Mouse (Mus musculus) C2C12 (cell line): ENCODE data around the gene Gata1. TPM values are rescaled to one million over a fixed set of nuclear protein-coding genes. Genes with fewer than 3 reads are reported as not detected.

Source experiments
- H3K27me3 ChIP-seq: one replicate; pipeline ENCODE4 v1.6.1; 2011; ENCODE audit not compliant: control insufficient read depth, insufficient read depth, insufficient read length
- H3K36me3 ChIP-seq: one replicate; pipeline ENCODE4 v1.6.1; 2011; ENCODE audit not compliant: control insufficient read depth, insufficient read depth
- H3K4me3 ChIP-seq: one replicate; pipeline ENCODE4 v1.5.1; 2011; ENCODE audit warnings: mild to moderate bottlenecking, control low read depth; ENCODE audit not compliant: poor library complexity, insufficient read depth, severe bottlenecking
- H3K79me2 ChIP-seq: one replicate; pipeline ENCODE4 v1.6.1; 2011; ENCODE audit not compliant: control insufficient read depth, insufficient read depth
- H3K79me3 ChIP-seq: one replicate; pipeline ENCODE4 v1.6.1; 2011; ENCODE audit warnings: low read depth, control low read depth
- H3ac ChIP-seq: one replicate; pipeline ENCODE3; 2011; ENCODE audit warnings: low read depth; ENCODE audit not compliant: control insufficient read depth, insufficient read length
- CEBPB ChIP-seq: IDR thresholded peaks from one replicate; pipeline ENCODE4 v1.6.1; 2011; ENCODE audit warnings: low read depth, mild to moderate bottlenecking, control low read depth, moderate library complexity
- CTCF ChIP-seq: IDR thresholded peaks from one replicate; pipeline ENCODE4 v1.5.1; 2011; ENCODE audit not compliant: control insufficient read depth, insufficient read depth, insufficient read length
- FOSL1 ChIP-seq: IDR thresholded peaks from one replicate; pipeline ENCODE4 v1.8.0; 2011; ENCODE audit warnings: mild to moderate bottlenecking, low read length; ENCODE audit not compliant: poor library complexity, insufficient read depth, severe bottlenecking
- MAX ChIP-seq: IDR thresholded peaks from one replicate; pipeline ENCODE4 v1.6.1; 2011; ENCODE audit warnings: mild to moderate bottlenecking, control low read depth
- MYOD1 ChIP-seq: IDR thresholded peaks from one replicate; pipeline ENCODE4 v1.6.1; 2011; ENCODE audit warnings: low read depth; ENCODE audit not compliant: control insufficient read depth, insufficient read length
- MYOG ChIP-seq: IDR thresholded peaks from one replicate; pipeline ENCODE4 v1.6.1; 2011; ENCODE audit not compliant: control insufficient read depth, insufficient read length; ENCODE audit errors: extremely low read depth
- USF1 ChIP-seq: IDR thresholded peaks from one replicate; pipeline ENCODE4 v1.6.1; 2011; ENCODE audit warnings: low read depth, mild to moderate bottlenecking, control low read depth, moderate library complexity
- polyA plus RNA-seq: library from polyadenylated mRNA; unstranded; fragments of >200 nt; fragmentation: generic; extraction: Trizol; gene quantifications from one replicate; pipeline ENCODE4 v1.2.1, GENCODE M21; 2012; ENCODE audit warnings: missing spikeins

The Gata1 gene
- polyA plus RNA-seq, 1 experiment = 0.02 TPM

DNA sequence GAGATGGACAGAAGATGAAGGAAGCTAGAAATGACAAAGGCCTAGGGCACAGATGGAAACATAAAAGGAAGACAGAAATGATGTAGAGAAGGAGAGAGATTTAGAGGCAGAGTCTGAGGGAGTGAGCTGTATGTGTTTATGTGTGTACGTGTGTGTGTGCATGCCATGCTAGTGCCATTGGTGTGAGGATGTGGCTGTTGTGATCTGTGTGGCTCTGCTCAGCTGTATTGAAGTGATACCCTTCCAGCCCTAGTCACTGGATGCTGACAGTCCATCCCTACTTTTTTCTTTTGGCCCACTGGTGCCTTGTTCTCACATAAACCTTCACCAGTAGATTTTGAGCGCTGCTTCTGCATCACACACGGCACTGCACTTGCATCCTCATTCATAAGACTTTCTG lies 9.0 kb downstream of the Gata1 start:
- H3K27me3 ChIP-seq = no peaks in the 10 kb centered on the region
- H3K36me3 ChIP-seq = no peaks in the 10 kb centered on the region
- no peaks in the 10 kb centered on the region for H3K79me3 ChIP-seq
- no peaks in the 10 kb centered on the region for H3K79me2 ChIP-seq
- H3ac ChIP-seq = no peak overlapping the region
- TF ChIP-seq MAX = no peak
- H3K4me3 ChIP-seq = no peak overlapping the region

DNA sequence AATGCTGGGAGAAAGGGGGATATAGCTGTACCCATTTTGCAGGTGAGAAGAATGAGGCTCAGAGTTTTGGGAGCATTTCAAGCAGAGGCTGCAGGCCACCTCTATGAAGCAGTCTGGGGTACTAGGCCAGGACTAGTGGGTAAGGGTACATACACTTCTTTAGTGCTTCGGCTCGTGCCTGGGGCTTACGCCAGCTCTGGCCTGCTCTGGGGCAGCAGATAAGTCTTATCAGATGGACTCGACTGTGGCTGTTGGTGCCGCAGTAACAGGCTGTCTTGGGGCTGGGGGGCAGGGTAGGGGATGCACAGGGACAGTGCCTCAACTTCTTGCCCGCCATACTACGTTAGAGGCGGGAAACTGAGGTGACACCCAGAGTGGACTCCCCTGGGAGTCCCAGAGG lies 9.6 kb downstream of the Gata1 start:
- Histone ChIP-seq H3ac (no peak overlapping the region), H3K79me2 (no peaks in the 10 kb centered on the region), H3K27me3 (no peaks in the 10 kb centered on the region), H3K36me3 (no peaks in the 10 kb centered on the region), H3K4me3 (no peak overlapping the region), H3K79me3 (no peaks in the 10 kb centered on the region)
- no peak for TF ChIP-seq CTCF
- no peak for TF ChIP-seq MYOD1
- TF ChIP-seq FOSL1 = no peak
- no peak for TF ChIP-seq MAX

DNA sequence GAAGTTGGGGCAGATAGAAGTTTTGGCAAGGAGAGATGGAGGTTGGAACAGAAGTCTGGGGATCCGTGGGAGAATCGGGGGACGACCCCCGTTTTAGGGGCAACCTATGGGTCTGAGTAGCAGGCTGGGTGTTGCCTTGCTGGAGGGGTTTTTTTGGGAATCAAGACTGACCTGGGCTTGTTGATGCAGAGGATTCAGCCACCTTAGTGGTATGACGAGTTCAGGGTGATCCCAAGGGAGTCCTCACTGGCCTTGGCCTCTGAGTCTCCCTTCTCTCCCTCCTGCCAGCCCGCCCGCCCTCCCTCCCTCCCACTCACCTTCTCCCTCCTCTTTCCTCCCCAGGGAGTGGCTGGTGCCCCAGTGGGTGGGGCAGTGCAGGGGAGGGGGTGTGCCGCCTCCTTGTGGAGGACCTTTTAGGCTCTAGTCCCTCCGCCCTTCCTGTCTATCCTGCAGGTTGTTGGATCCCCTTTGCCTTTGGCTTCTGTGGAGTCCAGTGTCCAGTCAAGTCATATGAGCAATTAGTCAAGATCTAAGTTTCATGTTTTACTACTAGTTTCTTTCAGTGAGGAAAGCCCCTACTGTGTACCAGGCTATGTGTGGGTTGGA lies 10.2 kb downstream of the Gata1 start:
- Histone ChIP-seq H3ac (no peak overlapping the region), H3K79me2 (no peaks in the 10 kb centered on the region), H3K27me3 (no peaks in the 10 kb centered on the region), H3K4me3 (no peak overlapping the region), H3K79me3 (no peaks in the 10 kb centered on the region), H3K36me3 (no peaks in the 10 kb centered on the region)
- TF ChIP-seq FOSL1 (no peak), USF1 (no peak), MYOG (no peak), CEBPB (no peak), MYOD1 (no peak), MAX (no peak), CTCF (no peak)

DNA sequence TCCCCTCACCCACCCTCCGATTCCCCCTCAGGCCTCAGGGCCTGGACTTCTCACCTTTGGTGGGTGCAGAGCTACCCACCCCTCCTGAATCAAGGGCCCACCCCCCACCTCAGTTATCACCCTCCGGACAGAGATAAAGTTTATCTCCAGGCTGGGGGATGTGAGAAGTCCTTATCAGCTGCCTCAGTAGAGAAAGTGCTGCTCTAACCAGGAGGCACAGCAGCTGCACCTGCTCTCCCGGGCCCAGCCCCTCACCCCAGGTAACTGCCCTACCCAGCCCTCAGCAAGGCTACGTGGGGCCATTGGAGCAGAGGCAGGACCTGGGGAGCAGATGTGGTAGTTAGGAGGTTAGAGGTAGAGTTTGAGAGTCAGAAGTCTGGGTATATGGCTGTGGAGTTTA lies 11.7 kb downstream of the Gata1 start:
- Histone ChIP-seq H3K4me3 (no peak overlapping the region), H3K79me2 (no peaks in the 10 kb centered on the region)
- TF ChIP-seq MYOG (no peak), MAX (no peak), CEBPB (no peak), FOSL1 (no peak)

DNA sequence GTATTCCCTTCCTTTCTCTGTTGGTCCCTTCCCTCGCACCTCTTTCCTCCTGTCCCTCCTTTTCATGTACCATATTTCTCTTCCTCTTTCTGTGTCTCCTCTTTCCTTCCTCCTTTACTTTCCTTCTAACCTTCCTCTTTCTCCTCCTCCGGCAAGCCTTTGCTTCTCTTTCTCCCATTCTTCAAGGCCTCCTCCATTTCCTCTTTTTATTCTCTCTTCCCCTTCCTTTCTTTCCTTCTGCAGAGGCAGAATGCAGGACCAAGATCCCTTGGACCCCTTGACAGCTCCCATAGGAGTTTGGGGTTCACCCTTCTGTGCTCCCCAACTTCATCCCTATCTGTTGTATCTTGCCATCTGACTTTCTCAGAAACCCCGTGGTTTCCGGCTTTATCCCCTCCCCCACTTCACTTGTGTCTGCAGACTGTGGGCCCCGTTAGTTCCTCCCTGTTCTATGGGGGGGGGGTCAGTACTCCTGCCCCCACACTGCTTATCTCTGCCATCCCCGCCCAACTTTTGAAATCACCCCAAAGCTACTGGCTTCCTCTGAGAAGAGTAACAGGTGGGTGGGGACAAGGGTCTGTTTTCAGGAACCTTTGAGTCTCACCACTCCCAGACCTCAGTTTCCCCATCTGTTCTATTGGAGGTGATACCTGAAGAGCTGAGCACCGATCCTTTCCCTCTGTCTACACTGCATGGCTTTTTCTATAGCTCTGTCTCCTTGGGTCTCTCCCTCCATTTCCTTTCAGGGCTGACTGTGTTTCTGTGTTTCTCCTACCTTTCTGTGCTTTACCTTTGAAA lies 13.8 kb downstream of the Gata1 start:
- no peak overlapping the region for H3K4me3 ChIP-seq
- H3K79me3 ChIP-seq = no peaks in the 10 kb centered on the region
- no peaks in the 10 kb centered on the region for H3K79me2 ChIP-seq
- no peaks in the 10 kb centered on the region for H3K36me3 ChIP-seq
- H3ac ChIP-seq = no peak overlapping the region
- no peaks in the 10 kb centered on the region for H3K27me3 ChIP-seq
- TF ChIP-seq MYOD1 = no peak
- TF ChIP-seq MAX = no peak
- no peak for TF ChIP-seq CTCF

More for the DNA sequence above, 11.7 kb downstream of the Gata1 start:
- Histone ChIP-seq H3K79me3 (no peaks in the 10 kb centered on the region), H3K36me3 (no peaks in the 10 kb centered on the region), H3ac (no peak overlapping the region), H3K27me3 (no peaks in the 10 kb centered on the region)

DNA sequence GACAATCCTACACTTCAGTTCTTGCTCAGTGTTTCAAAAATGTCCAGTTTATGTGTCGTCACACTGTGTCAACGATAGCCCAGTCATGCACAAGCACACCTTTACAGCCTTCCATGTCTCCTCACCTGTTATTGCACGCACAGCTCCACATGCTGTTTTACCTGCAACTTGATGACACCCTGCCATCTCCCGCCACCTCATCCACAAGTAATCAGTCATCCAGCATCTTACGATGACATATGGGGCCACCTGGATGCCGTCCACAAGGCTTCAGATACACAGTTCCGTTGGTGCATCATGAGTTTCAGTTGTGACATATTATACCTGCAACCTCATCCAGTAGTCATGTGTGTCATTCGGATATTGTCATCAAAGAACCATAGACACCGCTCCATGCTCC lies 19.0 kb downstream of the Gata1 start:
- Histone ChIP-seq H3K79me3 (no peaks in the 10 kb centered on the region), H3ac (no peak overlapping the region), H3K36me3 (no peaks in the 10 kb centered on the region), H3K4me3 (no peak overlapping the region), H3K79me2 (no peaks in the 10 kb centered on the region), H3K27me3 (no peaks in the 10 kb centered on the region)
- TF ChIP-seq MAX = no peak
- TF ChIP-seq CEBPB = no peak
- no peak for TF ChIP-seq MYOD1
- no peak for TF ChIP-seq CTCF
- no peak for TF ChIP-seq FOSL1
